Mouse (Mus musculus) cortical plate, adult 2 months (tissue): Measurements from ENCODE around the gene Fgf5. TPM values are rescaled to one million over a fixed set of nuclear protein-coding genes. Genes with fewer than 3 reads are reported as not detected.

Experiments
- H3K27ac ChIP-seq: fragments of 200-500 bp; 2 replicates; pipeline ENCODE4 v1.5.1; 2012; ENCODE audit warnings: low read length, control low read depth, inconsistent platforms; ENCODE audit not compliant: insufficient read depth
- H3K4me1 ChIP-seq: fragments of 200-500 bp; 2 replicates; pipeline ENCODE4 v1.6.1; 2011; ENCODE audit warnings: low read length; ENCODE audit not compliant: control insufficient read depth, insufficient read depth
- H3K4me3 ChIP-seq: fragments of 200-500 bp; 2 replicates; pipeline ENCODE4 v1.5.1; 2011; ENCODE audit warnings: mild to moderate bottlenecking, low read length, control low read depth; ENCODE audit not compliant: insufficient read depth
- CTCF ChIP-seq: fragments of 200-500 bp; IDR thresholded peaks from 2 replicates; pipeline ENCODE4 v1.5.1; 2011; ENCODE audit warnings: mild to moderate bottlenecking, control low read depth, low read length; ENCODE audit not compliant: insufficient read depth; ENCODE audit errors: extremely low read depth
- POLR2A ChIP-seq: fragments of 200-500 bp; IDR thresholded peaks from 2 replicates; pipeline ENCODE4 v1.6.1; 2011; ENCODE audit warnings: mild to moderate bottlenecking, low read length, control low read depth; ENCODE audit not compliant: insufficient read depth; ENCODE audit errors: extremely low read depth
- polyA plus RNA-seq: library from polyadenylated mRNA; depleted of rRNA; stranded (reverse); fragments of >200 nt; gene quantifications from 2 replicates; pipeline ENCODE4 v1.2.3, GENCODE M21; 2012; rRNA removed

The Fgf5 gene
- polyA plus RNA-seq, 1 experiment: 2.1 TPM

- no peak overlapping the region for H3K27ac ChIP-seq
- H3K4me3 ChIP-seq: no peak overlapping the region
- H3K4me1 ChIP-seq: no peaks in the 10 kb centered on the region
- TF ChIP-seq POLR2A (no peak), CTCF (no peak)
Observed at GRCm38 (mm10) chr5:98293049-98293715, 39.2 kb downstream of the Fgf5 start.

- TF ChIP-seq POLR2A: no peak
- TF ChIP-seq CTCF: no peak
- no peak overlapping the region for H3K27ac ChIP-seq
- H3K4me3 ChIP-seq: no peak overlapping the region
- no peaks in the 10 kb centered on the region for H3K4me1 ChIP-seq
Observed at GRCm38 (mm10) chr5:98300079-98300478, 46.1 kb downstream of the Fgf5 start.

GRCm38 (mm10) chr5:98305673-98306072 lies 51.7 kb downstream of the Fgf5 start:
- Histone ChIP-seq H3K4me3 (no peak overlapping the region), H3K4me1 (no peaks in the 10 kb centered on the region), H3K27ac (no peak overlapping the region)
- TF ChIP-seq POLR2A (no peak), CTCF (no peak)

- H3K4me3 ChIP-seq: no peak overlapping the region
- TF ChIP-seq CTCF (no peak), POLR2A (no peak)
- no peak overlapping the region for H3K27ac ChIP-seq
- no peaks in the 10 kb centered on the region for H3K4me1 ChIP-seq
Observed at GRCm38 (mm10) chr5:98306528-98306927, 52.5 kb downstream of the Fgf5 start.

- Histone ChIP-seq H3K4me1 (no peaks in the 10 kb centered on the region), H3K4me3 (no peak overlapping the region), H3K27ac (no peak overlapping the region)
- no peak for TF ChIP-seq POLR2A
- TF ChIP-seq CTCF: no peak
Observed at GRCm38 (mm10) chr5:98326625-98327024, 72.6 kb downstream of the Fgf5 start.

Other genes with a start within 250 kb of the Fgf5 start
- gene Antxr2, start 223.1 kb upstream of the Fgf5 start, polyA plus RNA-seq: 0.63 and 1.0 TPM in 2 replicates
- 19.9 and 23.2 TPM in 2 replicates for gene Prdm8, start 87.0 kb upstream of the Fgf5 start, polyA plus RNA-seq
- gene Cfap299, start 75.1 kb downstream of the Fgf5 start, polyA plus RNA-seq: 0.69 and 0.70 TPM in 2 replicates